Comparison of ENCODE assay signal across 27 mouse cellular contexts in genomic region chr12:16001225-16001624, GRCm38 (mm10).
DNase-seq lines count a peak whose midpoint lies in the region; TF ChIP-seq lines count a peak whose summit lies in the region.
"Had no signal": no experiment of that assay in that cellular context is flagged by ENCODE, and none has a peak within 500 bp of the region (broad histone marks: within the 10 kb centered on the region; RNA-seq: fewer than 3 reads in every experiment).

No protein-coding gene starts in this region.

- no peak overlapping the region for H3K4me3 ChIP-seq in heart, adult 2 months
- no peak overlapping the region for H3K4me3 ChIP-seq in brown adipose tissue, adult 24 weeks (ENCODE audit: insufficient read depth, low read depth, low read length)
- H3K4me3 ChIP-seq: embryonic facial prominence, embryonic 13.5 days; erythroblast, embryonic 14.5 days; forebrain, embryonic 12.5 days; heart, embryonic 15.5 days; hindbrain, embryonic 10.5 days; layer of hippocampus, adult 2 months; limb, embryonic 13.5 days; liver, embryonic 12.5 days; stomach, embryonic 15.5 days had no signal

- no peaks in the 10 kb centered on the region for H3K27me3 ChIP-seq in heart, adult 2 months (ENCODE audit: control insufficient read depth, insufficient read depth, low read length)
- H3K27me3 ChIP-seq: CH12.LX; embryonic facial prominence, embryonic 13.5 days; forebrain, embryonic 12.5 days; heart, embryonic 15.5 days; limb, embryonic 13.5 days; liver, embryonic 12.5 days; stomach, embryonic 15.5 days had no signal

- TF ChIP-seq POLR2A in heart, adult 2 months (IDR thresholded peaks at IDR 0.05; ENCODE audit: insufficient read depth, low read depth, low read length), result no peak

- peak; percentile 31 to 68 for DNase-seq in adrenal gland, adult (ENCODE audit: inconsistent age in 2 of 2, low spot score in 1 of 2)
- no peak for DNase-seq in adrenal gland, adult 8-10 months
- DNase-seq in heart, adult 2 months, result no peak
- DNase-seq in heart, postnatal 4 days, result no peak
- no peak for DNase-seq in lung, postnatal 36 days
- no peak for DNase-seq in lung, postnatal 4 days
- DNase-seq: cerebellum, adult 18-20 months; cerebellum, postnatal 25 days; embryo, embryonic 11 days; kidney, postnatal 25 days; lung, adult 2 months; lung, postnatal 14 days; right cerebral cortex, adult 18-20 months; right cerebral cortex, postnatal 4 days; thymus, postnatal 36 days had no signal

- H3K4me1 ChIP-seq in heart, adult 2 months (ENCODE audit: control insufficient read depth, insufficient read depth, low read length), result peaks cover 3% of the 10 kb centered on the region
- H3K4me1 ChIP-seq in brown adipose tissue, adult 24 weeks (ENCODE audit: control insufficient read depth, insufficient read depth, insufficient read length, low read length), result peaks cover 13% of the 10 kb centered on the region; the same call in 1 of the 2 replicates
- H3K4me1 ChIP-seq: embryonic facial prominence, embryonic 13.5 days; forebrain, embryonic 12.5 days; heart, embryonic 15.5 days; hindbrain, embryonic 10.5 days; limb, embryonic 13.5 days; liver, embryonic 12.5 days; stomach, embryonic 15.5 days had no signal

- 63% methylated on average over 5 of the region's 5 CpGs for WGBS in heart, adult 2 months

- intact Hi-C loops in heart, adult 2 months (cut with DNase I), result loop anchor here (2.0 to 10.0 kb wide), 2 partner anchors 184 to 396 kb away; partner anchors contain the start of gene Trib2

- no peaks in the 10 kb centered on the region for H3K79me2 ChIP-seq in heart, adult 2 months (replicated peaks; ENCODE audit: control insufficient read depth, insufficient read depth, low read length)

- peak overlapping the region; percentile 19; the same call in 1 of the 2 replicates for H3K27ac ChIP-seq in heart, adult 2 months
- peak overlapping the region; percentile 80 for H3K27ac ChIP-seq in brown adipose tissue, adult 24 weeks (replicated peaks; ENCODE audit: low read depth, low read length)
- H3K27ac ChIP-seq: embryonic facial prominence, embryonic 13.5 days; forebrain, embryonic 12.5 days; heart, embryonic 15.5 days; hindbrain, embryonic 10.5 days; layer of hippocampus, adult 2 months; limb, embryonic 13.5 days; liver, embryonic 12.5 days; stomach, embryonic 15.5 days had no signal

- H3K9ac ChIP-seq in heart, adult 2 months (ENCODE audit: low read depth, low read length), result no peak overlapping the region
- H3K9ac ChIP-seq: embryonic facial prominence, embryonic 13.5 days; forebrain, embryonic 12.5 days; heart, embryonic 15.5 days; limb, embryonic 13.5 days; liver, embryonic 12.5 days; stomach, embryonic 15.5 days had no signal

- TF ChIP-seq CTCF in heart, adult 2 months (IDR thresholded peaks at IDR 0.05), result peak; percentile 39

- H3K36me3 ChIP-seq in heart, adult 2 months (ENCODE audit: control insufficient read depth, insufficient read depth, low read length), result peaks cover 10% of the 10 kb centered on the region
- H3K36me3 ChIP-seq: embryonic facial prominence, embryonic 13.5 days; forebrain, embryonic 12.5 days; G1E; heart, embryonic 15.5 days; hindbrain, embryonic 10.5 days; limb, embryonic 13.5 days; liver, embryonic 12.5 days; stomach, embryonic 15.5 days had no signal

- peak; percentile 64; the same call in 1 of the 2 replicates for TF ChIP-seq EP300 in heart, adult 2 months (IDR thresholded peaks at IDR 0.05; ENCODE audit: insufficient read depth, low read depth, low read length)

Comparison
In these comparisons a context has a peak if more than half of its experiments do, and no peak if none do; other contexts are left out.
1. DNase-seq: peak in adrenal gland, adult (2 of 2); none in adrenal gland, adult 8-10 months (single experiment), heart, adult 2 months (0 of 2), heart, postnatal 4 days (single experiment), lung, postnatal 36 days (single experiment) and lung, postnatal 4 days (0 of 2).